Mouse (Mus musculus): Measurements from ENCODE around the gene Sval1. TPM values are rescaled to one million over a fixed set of nuclear protein-coding genes. Genes with fewer than 3 reads are reported as not detected.

Sval1 gene
- not detected in 2 replicates for total RNA-seq (2015)
- not detected in 2 replicates for total RNA-seq (2017)

- ATAC-seq (replicated peaks; ENCODE audit: poor library complexity), result no peak
Observed at GRCm38 (mm10) chr6:41951330-41951729, at the start of gene Sval1. Gene Sval1, plus strand, starts transcription at chr6:41951630.

DNA sequence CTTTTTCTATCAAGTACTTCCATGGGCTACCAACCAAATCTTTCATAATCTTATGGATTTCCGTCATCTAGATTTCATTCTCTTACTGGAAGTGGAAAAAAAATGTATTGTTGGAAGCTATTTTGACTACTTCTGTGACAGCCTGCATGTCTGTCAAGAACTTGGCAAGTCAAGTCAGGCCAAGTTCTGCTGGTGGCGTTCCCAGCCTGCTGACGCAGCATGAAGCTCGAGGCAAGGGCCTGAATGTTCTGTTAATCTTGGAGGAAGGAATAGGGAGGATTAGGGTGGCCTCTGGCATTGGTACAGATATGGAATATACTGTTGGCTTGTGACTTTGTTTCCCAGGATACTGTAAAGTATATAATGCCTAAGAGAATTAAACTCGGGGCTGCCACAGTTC, 39.8 kb upstream of the Sval1 start:
- ATAC-seq (replicated peaks; ENCODE audit: poor library complexity), result no peak

GRCm38 (mm10) chr6:41914883-41915282, 36.5 kb upstream of the Sval1 start:
- no peak for ATAC-seq (replicated peaks; ENCODE audit: poor library complexity)

DNA sequence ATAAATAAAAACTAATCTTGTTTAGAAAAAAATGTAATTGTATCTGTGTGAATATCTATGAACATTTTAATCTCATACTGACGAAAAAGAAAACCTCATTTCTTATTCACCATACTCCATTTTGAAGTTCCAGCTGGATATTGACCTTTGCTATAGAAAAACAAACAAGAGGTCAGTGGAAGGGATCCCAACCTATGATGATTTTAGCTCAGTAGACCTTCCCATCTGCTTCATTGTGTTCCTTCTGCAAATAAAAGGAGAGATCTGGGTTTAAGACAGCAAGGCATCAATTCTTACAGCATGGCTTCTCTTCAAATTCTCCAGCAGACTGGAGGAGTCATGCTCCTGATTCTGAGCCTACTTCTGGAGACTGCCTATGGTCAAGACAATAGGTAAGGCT, 16.4 kb downstream of the Sval1 start, which contains the start of gene Sval3:
Gene Sval3, plus strand, starts transcription at position 301 of the 400 bp plus-strand sequence.
- ATAC-seq (replicated peaks; ENCODE audit: poor library complexity), result no peak

Other genes with a start within 250 kb of the Sval1 start
- gene Kel, start 247.3 kb upstream of the Sval1 start, total RNA-seq (2015), result 15.2 and 34.6 TPM in 2 replicates
- 4.7 and 9.3 TPM in 2 replicates for gene Kel, start 247.3 kb upstream of the Sval1 start, total RNA-seq (2017)
- not detected in 2 replicates for gene Olfr459, start 176.5 kb upstream of the Sval1 start, total RNA-seq (2015)
- gene Olfr459, start 176.5 kb upstream of the Sval1 start, total RNA-seq (2017), result not detected in 2 replicates
- gene Pip, start 104.1 kb upstream of the Sval1 start, total RNA-seq (2015), result not detected in 2 replicates
- not detected in 2 replicates for gene Pip, start 104.1 kb upstream of the Sval1 start, total RNA-seq (2017)
- gene Sval2, start 98.6 kb upstream of the Sval1 start, total RNA-seq (2015), result not detected in 2 replicates
- gene Sval2, start 98.6 kb upstream of the Sval1 start, total RNA-seq (2017), result not detected in 2 replicates
- gene Sval3, start 16.5 kb downstream of the Sval1 start, total RNA-seq (2015), result not detected in 2 replicates
- not detected in 2 replicates for gene Sval3, start 16.5 kb downstream of the Sval1 start, total RNA-seq (2017)
- not detected in 2 replicates for gene Sva, start 86.8 kb downstream of the Sval1 start, total RNA-seq (2015)
- gene Sva, start 86.8 kb downstream of the Sval1 start, total RNA-seq (2017), result not detected in 2 replicates
- not detected in 2 replicates for gene Tas2r139, start 189.3 kb downstream of the Sval1 start, total RNA-seq (2015)
- not detected in 2 replicates for gene Tas2r139, start 189.3 kb downstream of the Sval1 start, total RNA-seq (2017)

Data from megakaryocyte progenitor cell, adult 5-6 weeks (primary cell).